Mouse (Mus musculus): Measurements from ENCODE around the gene Usp40.
"Not testable (repeated sequence)": the region's sequence is repeated elsewhere in the genome, so short reads cannot be mapped to it uniquely, and the experiment has no call there.

Gene Usp40

DNA sequence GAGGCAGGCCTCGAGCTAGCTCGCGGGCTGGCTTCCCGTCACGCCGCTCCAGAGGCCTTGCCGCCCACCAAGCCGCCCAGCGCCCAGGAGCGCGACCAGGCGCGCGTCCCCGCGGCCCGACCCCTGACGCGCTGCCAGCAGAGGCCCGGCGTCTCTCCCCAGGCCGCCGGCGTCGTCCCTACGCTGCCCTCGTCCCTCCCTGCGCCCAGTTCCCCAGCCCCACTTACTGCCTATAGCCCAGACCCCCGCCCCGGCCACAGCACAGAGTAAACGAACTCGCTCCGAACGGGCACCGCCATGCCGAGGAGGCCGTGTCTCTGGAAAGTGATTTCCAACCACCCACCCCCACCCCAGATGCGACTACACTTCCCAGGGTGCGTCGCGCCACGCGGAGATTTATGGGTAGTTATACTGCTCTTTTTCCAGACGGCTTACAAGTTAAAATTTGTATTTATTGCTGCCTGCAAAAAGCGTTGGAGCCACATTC lies at the start of gene Usp40:
TSS of gene Usp40 (minus strand) at position 341 of the 487 bp plus-strand sequence.
- DNase-seq (ENCODE audit: low spot score), result peak; percentile 51

DNA sequence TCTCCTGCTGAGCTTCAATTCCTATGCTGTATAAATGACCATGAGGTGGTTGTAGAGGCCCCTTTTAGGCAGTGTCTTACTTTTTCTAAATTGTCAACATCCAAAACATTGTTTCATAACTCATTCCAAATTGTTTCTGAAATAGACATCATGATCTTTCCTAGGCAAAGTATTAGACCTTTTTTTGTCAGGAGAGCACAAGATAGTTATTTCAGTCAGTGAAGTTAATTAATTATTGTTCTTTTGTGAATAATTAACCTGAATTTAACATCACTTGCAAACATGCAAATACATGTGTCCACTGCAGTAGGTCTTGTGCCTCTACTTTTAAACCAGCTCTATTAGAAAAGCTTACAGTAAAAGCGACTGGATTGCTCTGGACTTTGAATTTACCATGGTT lies 46.7 kb upstream of the Usp40 start, which contains the start of gene Ugt1a10:
TSS of gene Ugt1a10 (plus strand) at position 301 of the 400 bp plus-strand sequence.
- no peak for DNase-seq (ENCODE audit: low spot score)

DNA sequence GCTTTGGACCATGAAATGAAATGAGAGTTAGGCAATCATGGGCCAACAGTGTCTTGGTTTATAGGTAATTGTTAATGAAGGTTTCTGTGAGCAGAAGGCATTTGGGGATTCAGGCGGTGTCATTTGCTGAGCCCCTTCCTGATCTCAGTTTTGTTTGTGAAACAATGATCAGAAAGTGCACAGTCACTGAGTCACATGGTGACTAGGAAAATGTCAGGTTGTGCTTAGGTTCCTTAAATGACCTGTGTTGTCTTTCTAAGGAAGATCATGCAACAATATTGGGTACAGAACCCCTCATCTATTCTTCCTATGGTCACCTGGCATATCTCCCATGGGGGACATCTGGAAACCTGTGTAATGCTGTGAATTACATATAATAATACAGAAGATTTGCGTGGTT lies 39.1 kb upstream of the Usp40 start:
- not testable (repeated sequence) for DNase-seq (ENCODE audit: low spot score)

DNA sequence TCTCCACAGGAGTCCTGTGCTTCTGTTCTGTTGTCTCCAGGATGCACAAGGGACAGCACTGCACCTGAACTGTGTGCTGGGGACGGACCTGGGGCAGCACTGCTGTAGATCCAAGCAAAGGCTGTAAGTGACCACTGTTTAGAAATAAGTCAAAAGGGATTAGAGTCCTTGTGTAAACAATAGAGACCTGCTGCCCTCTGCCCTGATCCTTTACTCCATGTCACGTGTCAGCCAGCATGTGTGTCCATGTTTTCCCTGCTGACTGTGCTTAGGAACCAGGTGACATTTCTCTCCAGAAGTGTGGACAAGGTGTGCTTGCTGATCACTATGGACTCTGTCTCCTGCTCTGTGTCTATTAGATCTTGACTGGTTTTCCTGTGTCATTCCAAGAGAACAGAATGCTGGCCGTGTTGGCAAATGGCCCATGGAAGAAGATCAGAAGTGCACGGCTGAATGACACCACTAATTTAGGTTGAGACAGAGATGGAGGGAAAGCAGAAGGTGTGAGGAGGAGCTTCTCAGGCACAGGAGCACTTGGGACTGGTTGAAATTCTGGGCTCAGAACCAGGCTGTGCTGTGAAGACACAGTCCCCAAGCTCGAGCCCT lies 36.6 kb upstream of the Usp40 start:
- DNase-seq (ENCODE audit: low spot score), result not testable (repeated sequence)

DNA sequence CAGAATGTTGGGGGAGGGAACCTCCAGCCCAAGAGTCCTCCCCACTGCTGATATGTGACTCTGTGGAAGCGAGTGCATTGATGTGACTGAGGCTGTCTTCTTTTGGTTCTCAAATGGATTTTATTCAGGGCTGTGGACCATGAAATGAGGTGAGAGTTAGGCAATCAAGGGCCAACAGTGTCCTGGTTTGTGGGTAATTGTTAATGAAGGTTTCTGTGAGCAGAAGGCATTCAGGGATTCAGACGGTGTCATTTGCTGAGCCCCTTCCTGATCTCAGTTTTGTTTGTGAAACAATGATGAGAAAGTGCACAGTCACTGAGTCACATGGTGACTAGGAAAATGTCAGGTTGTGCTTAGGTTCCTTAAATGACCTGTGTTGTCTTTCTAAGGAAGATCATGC lies 34.7 kb upstream of the Usp40 start:
- DNase-seq (ENCODE audit: low spot score), result not testable (repeated sequence)

DNA sequence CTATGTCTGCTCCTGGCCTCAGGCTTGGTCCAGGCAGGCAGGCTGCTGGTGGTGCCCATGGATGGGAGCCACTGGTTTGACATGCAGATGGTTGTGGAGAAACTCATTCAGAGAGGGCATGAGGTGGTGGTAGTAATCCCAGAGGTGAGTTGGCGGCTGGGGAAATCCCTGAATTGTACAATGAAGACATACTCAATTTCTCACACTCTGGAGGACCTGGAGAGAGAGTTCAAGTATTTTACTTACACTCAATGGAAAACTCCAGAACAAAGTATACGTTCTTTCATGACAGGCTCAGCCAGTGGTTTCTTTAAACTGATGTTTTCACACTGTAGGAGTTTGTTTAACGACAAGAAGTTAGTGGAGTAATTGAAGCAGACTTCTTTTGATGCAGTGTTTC lies 16.9 kb upstream of the Usp40 start:
- DNase-seq (ENCODE audit: low spot score), result not testable (repeated sequence)

DNA sequence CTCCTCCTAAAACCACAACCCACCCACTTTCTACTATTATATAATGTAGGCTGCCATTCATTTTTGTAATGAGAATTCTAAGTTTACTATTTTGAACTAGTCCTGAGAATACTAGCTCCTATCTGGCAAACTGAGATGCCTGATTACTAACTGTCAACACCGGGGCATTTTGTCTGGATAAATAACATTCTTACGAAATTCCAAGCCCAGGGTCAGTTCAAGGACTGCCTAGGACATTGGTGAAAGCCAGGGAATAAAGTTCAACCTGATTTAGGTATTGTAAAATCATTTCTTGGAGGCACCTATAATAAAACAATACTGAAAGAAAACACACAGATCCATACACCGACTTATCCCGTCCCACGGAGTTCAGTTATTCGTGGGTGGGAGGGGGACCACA lies 7.0 kb upstream of the Usp40 start:
- DNase-seq (ENCODE audit: low spot score), result no peak

DNA sequence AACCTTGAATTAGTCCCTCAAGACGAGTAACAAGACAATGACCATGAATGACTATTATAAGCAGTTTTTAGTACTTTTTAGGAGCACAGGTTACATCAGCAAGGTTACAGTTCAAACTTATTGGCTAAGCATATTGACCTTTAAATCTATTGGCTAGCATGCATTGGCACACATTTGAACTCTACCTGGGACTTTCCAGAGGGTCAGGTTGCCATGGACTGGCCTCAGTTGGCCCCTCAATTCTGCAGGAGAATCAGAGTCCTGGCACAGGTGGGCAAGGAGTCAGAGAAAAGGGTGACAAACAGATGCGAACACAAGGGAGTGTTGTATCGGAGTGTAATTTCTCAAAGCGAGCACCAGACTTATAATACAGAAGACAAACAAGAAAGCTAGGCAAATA lies 6.3 kb upstream of the Usp40 start:
- no peak for DNase-seq (ENCODE audit: low spot score)

DNA sequence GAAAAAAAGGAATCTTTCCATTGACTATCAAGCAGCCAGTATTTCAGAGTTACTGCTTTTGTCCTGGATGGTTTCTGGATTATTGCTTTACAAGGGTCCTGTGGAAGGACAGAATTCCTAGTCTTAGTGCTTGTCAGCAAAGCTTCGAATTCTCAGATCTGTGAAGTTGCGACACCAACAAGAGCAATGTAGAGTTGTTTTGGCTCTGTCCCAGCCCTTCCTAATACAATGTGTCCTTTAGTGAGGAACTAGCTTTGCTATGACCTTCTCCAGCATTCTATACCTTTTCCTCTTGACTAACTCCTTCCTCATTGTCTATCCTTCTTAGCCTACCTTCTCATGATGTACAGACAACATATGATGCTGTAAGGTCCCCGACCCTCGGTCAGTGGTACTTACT lies 5.8 kb upstream of the Usp40 start:
- DNase-seq (ENCODE audit: low spot score), result no peak

DNA sequence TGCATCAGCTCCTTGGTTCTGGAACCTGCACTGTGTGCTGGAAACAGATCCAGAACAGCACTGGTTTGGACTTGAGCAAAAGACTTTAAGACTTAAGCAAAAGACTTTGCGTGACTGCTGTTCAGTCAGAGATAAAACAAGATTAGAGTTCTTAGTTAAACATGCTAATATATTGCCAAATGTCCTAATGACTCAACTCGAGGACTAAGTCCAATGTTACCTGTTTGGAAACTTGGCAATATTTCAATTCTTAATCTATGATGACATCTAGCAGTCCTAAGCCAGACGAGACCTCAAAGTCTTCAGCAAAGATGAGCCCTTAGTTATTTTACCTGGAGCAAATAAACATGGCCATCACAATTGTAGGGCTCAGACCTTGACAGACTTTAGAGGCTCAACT lies 5.4 kb upstream of the Usp40 start:
- no peak for DNase-seq (ENCODE audit: low spot score)

DNA sequence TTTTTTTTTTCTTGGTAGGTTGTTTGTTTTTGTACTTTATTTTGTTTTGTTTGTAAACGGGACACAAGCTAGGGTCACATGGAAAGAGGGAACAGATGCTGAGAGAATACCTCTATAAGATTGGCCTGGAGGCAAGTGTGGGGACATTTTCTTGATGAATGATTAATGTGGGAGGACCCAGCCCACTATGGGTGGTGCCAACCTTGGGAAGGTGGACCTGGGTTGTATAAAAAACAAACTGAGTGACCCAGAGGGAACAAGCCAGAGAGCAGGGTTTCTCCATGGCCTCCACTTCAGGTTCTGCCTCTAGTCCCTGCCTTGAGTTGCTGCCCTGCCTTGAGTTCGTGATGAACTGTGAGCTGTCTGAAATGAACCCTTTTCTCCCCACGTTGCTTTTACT lies 1.2 kb upstream of the Usp40 start:
- DNase-seq (ENCODE audit: low spot score), result no peak

DNA sequence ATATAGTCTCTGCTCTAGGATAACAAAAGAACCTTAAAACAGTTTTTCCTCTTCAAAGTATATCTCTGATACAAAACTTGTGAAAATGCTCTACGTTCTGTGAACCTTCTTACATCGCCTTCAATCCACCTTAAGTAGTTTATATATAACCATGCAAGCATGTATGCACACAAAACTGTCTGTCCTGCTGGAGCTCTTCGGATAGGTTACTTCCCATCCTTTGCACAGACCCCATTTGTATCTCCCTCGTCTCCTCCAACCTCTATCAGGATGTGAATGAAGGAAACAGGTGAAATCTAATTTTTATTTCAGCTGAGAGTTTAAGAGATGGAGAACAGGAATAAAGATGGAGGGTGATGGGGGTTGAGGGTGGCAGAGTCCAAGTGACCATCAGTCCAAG lies 384 bp upstream of the Usp40 start:
- DNase-seq (ENCODE audit: low spot score), result no peak

DNA sequence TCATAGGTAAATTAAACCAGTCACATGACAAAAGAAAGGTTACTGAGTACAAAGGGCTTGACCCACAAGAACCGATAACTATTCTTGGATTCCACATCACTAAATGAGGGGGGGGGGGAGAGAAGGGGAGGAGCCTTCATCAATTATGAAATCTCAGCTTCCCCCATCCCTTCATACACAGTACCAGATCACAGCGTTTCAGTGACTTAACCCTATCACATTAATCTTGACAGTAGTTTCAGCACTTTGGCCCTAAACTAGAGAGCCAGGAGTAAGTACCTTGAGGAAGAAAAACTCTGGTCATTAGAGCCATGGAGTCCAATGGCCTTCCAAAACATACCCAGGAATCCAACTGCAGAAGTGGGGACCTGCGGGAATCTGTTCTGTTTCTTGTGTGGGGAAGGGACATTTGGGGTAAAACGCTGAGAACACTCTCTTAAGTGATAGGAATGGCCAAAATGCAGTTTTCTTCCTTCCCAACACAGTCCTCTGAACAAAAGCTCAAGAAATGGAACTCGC lies 600 bp downstream of the Usp40 start:
- DNase-seq (ENCODE audit: low spot score), result no peak

DNA sequence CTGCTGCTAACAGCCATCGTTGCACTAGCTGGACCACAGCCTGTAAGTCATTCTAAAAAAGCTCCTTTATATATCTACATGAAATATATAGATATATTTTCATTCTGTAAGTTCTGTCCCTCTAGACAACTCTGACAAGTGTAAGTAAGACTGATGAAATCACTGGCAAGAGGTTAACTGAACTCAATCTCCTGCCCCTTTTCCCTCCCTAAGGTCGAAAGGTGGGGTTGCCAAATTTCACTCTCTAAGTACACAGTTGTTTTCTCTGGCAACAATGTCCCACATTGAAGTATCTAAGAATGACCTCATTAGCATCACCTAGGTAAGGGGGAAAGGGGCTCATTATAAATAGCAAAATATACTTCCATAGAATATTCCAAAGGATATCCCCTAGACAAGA lies 15.6 kb downstream of the Usp40 start:
- DNase-seq (ENCODE audit: low spot score), result no peak

DNA sequence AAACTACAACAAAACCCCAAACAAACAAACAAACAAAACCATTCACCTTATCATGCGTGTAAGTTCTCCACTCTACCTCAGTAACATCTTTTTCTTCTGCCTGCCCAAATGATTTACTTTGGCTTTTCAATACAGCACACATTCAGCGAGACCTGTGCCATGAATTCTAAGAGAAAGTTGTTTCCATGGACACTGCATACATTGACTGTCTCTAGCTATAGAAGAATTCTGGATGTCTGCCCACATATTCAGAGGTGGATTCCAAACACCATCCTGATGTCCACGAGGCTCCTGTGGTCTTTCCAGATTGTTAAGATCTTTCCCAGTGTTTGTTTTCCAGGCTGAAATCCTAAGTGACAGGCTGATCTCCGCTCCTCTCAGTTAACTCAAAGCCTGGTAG lies 26.1 kb downstream of the Usp40 start:
- DNase-seq (ENCODE audit: low spot score), result no peak

DNA sequence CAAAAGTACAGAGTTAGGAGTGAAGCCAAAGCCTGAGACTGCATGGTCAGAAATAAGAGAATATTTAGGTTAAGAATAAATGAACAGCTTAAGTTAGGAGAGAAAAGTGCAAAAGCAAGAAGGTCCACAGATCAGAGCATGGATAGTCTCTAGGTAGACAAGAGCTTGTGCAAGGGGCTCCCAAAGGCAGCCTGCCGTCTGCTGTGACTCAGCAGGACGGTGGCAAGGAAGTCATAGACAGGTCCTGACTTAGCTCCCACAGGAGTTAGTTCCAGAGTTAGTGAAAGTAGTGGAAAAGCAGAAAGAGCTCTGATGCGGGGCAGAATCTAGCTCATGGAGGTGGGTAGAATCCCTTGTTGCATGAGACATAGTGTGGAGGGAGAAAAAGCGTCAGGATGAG lies 38.0 kb downstream of the Usp40 start:
- no peak for DNase-seq (ENCODE audit: low spot score)

DNA sequence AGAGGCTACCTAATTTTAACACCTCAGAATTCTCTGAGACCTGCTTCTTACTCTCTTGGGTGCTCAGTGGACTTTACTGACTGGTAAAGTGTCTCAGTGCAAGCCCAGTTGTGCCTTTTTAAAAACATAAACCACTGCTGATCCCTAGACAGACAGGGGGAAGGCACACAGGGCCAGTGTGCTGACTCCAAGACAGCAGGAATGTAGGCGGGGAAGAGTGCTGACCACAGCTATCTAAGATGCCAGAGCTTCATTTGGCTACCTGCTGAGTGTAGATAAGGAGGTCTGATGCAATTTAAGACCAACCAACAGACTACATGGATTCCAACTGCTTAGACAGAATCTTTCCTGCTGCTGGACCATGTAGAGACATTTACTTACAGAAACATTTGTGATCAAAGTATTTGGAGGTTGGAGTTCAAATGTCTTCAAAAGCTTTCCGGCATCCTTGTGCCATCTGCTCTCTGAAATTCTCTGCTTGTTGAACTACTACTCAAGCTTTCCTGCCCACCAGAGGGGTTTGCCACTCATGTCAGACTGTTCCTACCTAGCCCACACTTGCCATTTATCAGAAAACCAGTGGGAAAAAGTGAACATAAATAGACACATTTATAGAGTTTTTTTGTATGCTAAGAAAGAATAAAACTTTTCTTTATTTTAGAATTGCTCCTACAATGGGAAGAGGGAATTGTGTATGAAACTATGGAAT lies 46.7 kb downstream of the Usp40 start:
- no peak for DNase-seq (ENCODE audit: low spot score)

DNA sequence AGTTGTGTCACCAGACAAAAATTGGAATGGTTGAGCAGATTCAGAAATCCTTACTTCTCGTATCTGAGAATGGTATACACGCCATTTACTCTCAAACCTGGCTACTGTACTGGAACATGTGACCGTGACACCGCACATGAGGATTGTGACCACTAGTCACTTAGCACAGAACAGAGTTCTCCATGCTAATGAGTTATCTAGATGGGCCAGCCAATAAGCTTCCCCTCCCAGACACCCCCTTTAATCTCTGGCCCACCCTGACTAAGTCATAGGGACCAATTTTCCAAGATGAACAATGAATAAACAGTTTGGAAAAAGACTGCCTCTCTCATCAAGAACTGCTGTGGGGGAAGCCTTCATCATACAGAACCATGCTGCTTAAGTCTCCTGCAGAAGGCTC lies 47.6 kb downstream of the Usp40 start:
- no peak for DNase-seq (ENCODE audit: low spot score)

DNA sequence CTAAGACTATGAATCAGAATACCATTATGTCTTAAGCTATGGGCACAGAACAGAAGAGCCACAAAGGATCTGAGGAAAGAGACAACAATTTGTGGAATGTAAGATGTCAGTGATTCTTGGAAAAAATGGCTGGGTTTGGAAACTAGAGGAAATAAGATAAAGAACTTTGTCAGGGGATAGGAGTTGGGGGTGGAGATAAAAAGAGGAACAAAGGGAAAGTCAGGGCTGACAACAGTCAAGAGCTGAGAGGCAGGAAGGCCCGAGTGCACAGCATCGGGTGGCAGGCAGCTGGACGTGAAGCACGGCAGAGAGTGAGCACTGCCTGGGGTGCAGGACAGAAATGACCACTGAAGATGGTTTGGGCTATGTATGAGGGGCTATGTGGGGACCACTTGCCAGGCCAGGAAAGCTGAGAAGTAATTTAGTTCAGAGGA lies 48.3 kb downstream of the Usp40 start:
- DNase-seq (ENCODE audit: low spot score), result no peak

DNA sequence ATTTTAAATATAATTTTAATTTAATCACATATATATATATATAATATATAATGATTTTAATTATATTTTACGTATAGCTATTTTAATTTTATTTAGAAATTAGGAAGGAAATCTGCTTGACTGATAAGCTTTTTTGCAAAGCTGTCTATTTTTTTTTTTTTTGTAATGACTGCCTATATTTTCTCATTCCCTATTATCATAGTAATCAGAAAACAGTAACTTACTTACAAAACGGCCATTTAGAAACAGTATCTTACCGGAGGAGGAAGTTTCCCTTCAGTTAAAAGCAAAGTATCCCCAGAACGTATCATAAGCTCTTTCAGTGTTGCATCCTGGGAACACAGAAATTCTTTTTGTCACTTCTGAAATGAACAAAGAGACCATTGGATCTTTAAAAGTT lies 48.8 kb downstream of the Usp40 start:
- DNase-seq (ENCODE audit: low spot score), result no peak

DNA sequence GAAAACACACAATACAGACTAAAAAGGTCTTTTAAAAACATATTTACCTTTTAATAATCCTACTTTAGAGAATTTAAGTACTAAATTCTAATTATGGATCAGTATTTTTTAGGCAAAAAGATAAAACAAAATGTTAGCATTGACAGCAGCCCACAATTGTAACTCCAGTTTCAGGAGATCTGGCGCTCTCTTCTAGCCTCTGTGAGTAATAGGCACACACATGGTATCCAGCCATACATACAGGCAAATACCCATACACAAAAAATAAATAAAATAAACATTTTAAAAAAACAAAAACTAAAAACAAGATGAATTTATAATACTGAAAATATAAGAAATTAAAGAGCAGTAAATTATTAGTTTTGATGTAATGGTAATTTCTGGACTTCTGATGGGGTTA lies 49.4 kb downstream of the Usp40 start:
- no peak for DNase-seq (ENCODE audit: low spot score)

DNA sequence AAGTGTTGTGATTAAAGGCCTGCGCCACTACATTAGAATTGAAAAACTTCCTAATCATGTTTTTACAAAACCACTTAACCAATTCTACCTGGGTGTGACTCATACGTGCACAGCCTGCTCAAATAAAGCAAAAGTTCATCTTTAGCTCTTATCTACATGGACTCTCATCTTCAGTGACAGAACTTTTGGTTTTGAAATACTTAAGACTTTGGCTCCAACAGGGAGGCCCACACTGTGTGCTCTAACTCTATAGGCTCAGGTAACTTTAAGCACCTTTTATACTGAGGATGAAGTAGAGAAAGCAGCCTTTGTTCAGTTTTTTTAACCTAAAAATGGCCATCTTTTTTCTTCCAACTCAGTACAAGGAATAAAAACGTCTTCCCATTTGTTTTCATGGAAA lies 55.3 kb downstream of the Usp40 start:
- DNase-seq (ENCODE audit: low spot score), result no peak

DNA sequence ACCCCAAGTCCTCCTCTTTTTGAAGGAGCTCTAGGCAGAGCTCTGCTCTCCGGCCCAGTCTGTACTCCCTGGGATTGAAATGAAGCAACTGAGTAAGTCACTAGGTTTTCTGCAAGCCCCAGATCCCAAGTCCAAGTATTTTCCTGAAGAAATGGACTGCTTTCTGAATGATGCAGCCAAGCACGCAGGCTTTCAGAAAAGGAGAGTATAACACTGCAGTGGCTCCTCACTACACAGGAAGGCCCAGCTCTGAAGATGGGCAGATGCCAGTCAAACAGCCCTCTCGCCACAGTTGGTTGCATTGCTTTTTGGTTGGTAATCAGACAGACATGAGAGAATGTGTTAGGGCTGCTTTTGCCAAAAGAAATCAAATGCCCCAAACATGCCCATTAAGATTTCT lies 56.7 kb downstream of the Usp40 start:
- DNase-seq (ENCODE audit: low spot score), result no peak

DNA sequence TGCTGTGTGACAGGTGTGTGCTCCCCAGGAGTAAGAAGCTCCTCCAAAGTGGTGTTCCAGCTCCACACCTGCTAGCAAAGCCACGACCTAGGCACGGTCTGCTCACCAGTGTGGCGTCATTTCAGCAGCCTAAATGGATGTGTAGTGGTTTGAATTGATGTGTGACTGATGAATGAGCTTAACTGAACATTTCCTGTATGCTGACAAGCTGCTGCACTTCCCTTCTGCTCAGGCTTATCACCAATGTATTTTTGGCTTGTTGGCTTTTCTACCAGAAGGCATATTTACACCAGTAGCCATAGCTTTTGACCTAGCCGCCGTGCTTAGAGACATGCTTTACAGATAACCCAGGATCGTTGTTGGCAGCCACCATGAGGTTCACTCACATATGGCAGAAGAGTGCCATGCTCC lies 60.7 kb downstream of the Usp40 start:
- DNase-seq (ENCODE audit: low spot score), result no peak
